Mouse (Mus musculus) layer of hippocampus, postnatal 25 days (tissue): ENCODE data around the gene Zfpl1. TPM values are rescaled to one million over a fixed set of nuclear protein-coding genes. Genes with fewer than 3 reads are reported as not detected.
A peak's percentile ranks its signal among the peaks of the same experiment; 100 is the strongest.
"Not testable (repeated sequence)": the region's sequence is repeated elsewhere in the genome, so short reads cannot be mapped to it uniquely, and the experiment has no call there.

Source experiments
- DNase-seq, 2 experiments: peaks; one replicate each; pipeline ENCODE4 v3.0.0; 2022; ENCODE audit warnings: mixed read lengths in 2 of 2, low spot score in 1 of 2; ENCODE audit errors: extremely low spot score in 1 of 2
- total RNA-seq, 2 experiments: library from RNA; stranded (reverse); gene quantifications; 2 replicates each; pipeline ENCODE4 v1.2.3; 2021

Gene Zfpl1
- total RNA-seq: 10 to 100 TPM; 37.1 to 44.2 TPM

DNA sequence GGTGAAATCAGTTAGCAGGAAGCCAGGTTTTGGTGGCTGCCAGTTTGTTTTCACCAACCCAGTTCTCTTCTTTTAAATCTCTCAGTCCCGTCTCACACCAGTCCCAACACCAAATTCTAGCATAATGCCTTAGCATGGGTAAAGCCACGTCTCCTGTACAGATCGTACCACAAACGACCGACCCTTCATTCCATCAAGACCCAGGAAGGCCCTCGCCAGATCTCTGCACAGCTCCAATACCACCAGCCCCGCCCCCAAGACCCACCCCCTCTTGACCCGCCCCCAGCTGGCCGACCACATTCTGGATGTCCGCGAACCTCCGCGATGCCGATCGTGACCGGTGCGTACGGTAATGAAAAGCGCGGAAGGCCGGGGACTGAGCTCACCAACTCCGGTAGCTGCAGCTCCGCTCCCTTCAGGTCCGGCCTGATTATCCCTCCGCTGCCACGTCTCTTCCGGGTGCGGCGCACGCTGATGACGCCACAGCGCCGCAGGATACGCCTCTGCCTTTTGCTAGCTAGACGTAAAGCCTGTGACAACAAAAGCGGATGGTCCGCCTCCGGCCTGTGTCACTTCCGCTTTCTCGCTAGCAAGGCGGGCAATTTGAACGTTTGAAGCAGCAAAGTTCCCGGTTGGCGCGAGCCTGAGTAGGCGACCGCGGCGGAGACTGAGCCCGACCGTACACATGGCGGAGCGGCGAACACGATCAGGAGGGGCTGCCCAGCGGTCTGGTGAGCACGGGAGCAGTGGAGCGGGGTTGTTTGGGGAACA, at the start of gene Zfpl1, which contains the start of gene Cdca5:
TSS of gene Zfpl1 (minus strand) at position 479 of the 771 bp plus-strand sequence.
TSS of gene Cdca5 (plus strand) at position 506 of the 771 bp plus-strand sequence.
- peak; percentile 90 to 92 for DNase-seq

DNA sequence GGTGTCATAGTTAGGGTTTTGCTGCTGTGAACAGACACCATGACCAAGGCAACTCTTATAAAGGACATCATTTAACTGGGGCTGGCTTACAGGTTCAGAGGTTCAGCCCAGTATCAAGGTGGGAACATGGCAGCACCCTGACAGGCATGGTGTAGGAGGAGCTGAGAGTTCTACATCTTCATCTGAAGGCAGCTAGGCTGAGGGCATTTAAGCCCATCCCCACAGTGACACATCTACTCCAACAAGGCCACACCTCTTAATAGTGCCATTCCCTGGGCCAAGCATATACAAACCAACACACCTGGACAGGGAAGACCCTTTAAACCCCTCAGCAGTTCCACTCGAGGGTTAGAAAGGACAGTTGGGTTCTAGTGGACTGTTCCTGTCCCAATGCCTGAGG, 48.4 kb upstream of the Zfpl1 start:
- not testable (repeated sequence) for DNase-seq

DNA sequence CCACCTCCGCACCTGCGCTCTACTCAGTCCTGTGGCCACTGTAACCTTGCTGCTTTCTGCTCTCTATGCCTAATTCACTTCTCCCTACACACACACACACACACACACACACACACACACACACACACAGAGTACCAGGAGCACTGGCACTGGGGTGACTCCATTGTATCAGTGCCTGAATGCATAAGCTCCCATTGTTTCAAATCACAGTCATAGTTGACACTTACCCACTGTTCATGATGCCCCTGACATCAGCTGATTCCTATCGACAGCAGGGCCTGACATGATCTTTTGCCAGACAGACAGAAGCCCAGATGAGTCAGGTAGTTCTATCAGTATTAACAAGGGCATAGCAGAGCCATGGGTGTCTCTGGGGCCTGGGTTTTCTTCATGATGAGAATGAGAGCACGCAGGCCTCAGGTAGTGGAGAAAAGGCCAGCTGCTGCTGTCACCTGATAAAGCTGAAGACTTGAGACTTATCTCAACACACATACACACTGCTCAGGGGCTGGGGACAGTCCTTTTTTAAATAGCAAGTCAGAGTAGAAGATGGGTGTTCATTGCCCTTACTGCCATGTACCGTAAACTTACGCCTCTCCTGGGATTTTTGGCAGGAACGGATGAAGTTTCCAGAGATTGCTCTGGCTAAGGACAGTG, 47.5 kb upstream of the Zfpl1 start:
- no peak for DNase-seq

DNA sequence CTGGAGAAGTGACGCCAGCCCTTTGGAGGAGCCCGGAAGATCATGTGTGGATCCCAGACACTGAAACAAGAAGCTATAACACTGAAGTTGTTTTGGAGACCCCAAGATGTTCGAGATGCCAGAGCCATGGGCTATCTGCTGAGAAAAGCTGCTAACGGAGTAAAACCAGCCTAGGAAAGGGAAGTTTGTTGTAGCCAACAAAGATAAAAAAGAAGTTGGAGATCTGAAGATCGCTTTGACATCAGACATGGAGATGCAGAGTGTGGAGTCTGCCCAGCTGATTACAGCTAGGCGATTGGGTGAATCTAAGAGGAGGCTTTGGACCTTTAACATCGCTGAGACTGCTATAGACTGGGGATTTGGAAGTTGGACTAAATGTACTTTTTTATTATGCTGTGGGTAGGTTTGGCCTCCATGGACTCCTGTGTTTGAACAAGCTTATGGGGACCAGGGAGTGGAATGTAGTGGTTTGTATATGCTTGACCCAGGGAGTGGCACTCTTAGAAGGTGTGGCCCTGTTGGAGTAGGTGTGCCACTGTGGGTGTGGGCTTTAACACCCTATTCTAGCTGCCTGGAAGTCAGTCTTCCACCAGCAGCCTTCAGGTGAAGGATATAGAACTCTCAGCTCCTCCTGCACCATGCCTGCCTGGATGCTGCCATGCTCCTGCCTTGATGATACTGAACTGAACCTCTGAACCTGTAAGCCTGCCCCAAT, 45.8 kb upstream of the Zfpl1 start:
- DNase-seq: not testable (repeated sequence)

DNA sequence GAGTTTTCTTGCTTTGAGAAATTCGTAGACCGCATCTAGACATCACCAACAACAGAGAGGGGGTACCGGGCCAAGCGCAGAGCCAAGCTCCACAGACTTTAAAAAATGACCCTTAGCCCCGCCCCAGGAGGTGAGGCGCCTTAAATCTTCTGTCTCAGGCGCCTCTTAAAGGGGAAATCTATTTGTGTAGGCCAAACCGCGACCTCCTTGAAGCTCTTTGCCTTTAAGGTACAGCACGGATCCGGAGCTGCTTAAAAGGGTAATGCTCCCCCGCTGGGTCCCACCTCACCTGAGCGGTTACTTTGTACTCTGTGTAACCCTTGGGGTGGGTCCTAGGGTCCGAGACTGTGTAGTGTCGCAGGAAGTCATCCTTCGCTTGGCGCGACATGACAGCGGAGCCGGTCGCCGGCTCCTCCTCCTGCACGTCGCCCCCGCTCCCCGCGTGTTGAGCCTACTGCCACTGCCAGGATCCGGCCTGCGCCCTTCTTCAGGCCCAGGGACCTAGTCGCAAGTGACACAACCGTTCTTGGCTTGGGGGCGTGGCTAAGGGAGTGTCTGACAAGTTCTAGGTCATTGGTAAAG, 43.1 kb upstream of the Zfpl1 start, which contains the start of gene Snx15:
TSS of gene Snx15 (minus strand) at position 545 of the 582 bp plus-strand sequence.
- DNase-seq: peak; percentile 78 to 93

DNA sequence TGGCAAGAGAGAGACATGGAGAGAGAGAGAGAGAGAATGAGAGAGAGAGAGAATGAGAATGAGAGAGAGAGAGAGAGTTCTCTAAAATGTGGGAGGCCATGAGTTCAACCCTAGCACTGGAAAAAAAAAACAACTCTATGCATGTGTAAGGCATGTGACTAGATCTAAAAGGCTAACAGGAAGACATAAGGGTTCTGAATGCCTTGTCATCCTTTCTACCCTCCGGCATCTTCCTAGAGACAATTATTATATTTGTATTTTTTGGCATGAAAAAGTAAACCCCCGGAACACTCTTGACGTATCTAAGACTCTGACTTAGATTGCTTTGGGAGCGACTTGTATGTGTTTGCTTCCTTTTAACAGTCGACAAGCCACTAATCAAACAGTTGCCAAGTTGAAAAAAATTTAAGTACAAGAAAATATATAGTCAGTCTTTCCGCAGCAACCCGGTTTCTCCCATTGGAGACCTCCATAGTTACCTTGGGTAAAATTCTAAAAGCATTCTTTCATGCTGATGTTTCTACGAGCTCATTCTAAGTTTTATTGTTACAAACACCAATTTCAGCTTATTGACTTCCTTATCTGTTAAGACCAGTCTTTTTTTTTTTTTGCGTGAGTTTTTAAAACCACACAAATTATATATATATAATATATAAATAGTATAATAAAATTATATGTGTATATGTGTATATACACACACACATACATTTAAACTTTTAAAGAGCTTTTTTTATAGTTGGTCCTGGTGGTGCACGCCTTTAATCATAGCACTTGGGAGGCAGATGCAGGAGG, 42.2 kb upstream of the Zfpl1 start:
- no peak for DNase-seq

DNA sequence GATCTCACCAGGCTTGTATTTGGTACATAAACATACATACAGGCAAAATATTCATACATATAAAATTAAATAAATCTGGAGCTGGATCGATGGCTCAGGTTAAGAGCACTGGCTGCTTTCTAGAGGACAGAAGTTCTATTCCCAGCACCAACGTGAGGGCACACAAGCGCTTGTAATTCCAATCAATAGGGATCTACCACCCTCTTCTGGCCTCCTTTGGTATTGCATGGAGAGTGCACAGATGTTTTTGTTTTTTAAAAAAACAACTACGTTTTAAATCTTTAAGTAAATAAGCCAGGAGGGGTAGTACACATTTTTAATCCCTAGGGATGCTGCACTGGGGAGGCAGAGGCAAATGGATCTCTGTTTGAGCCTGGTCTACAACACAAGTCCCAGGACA, 41.5 kb upstream of the Zfpl1 start:
- peak in 1 of 2 experiments; percentile 61 for DNase-seq

DNA sequence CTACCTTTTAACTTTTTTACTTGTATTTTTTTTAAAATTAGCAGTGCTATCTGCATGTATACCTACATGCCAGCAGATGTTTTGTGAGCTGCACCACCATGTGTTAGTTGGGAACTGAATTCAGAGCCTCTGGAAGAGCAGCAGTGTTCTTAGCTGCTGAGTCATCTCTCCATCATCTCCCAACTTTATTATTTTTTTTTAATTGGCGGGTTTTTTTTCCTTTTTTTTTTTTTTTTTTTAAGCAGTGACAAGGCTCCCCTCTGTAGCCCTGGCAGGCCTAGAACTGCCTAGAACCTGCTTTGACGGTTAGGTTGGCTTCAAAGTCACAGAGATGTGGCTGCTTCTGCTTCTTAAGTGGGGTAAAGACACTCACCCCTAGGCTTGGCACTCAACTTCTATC, 40.1 kb upstream of the Zfpl1 start:
- DNase-seq: no peak

DNA sequence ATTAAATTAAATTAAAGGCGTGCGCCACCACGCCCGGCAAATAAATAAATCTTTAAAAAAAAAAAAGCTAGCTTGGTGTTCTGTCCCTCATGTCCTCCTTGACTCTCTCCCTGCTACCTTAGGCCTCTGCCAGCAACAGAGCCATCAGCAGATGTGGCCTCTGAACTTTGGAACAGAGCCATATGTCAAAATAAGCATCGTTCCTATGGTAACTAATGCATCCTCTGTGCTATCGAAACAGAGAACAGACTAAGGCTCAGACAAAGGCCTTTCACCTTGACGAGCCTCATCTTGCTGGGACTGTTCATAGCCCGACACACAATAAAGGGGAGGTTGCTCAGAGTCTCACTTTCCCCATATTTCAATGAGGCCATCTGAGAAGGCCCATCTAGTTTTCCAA, 38.6 kb upstream of the Zfpl1 start:
- no peak for DNase-seq

DNA sequence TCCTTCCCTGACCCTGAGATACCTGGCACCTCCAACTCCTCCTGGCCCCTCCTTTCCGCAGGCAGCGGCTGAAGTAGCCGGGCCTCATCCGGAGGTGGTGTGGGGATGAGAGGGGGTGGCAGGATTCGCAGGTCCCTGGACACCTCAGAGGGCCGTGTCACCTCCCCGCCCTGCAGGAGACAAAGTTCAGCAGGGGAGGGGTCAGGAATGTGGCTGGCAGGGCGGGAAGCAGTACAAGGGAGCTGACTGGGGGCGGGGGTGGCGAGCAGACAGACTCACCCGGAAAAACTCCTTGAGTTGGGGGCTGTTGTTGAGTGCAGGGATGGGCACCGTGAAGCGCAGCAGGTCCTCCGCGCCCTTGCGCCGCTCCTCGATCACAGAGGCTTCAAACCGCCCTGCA, 37.0 kb upstream of the Zfpl1 start:
- no peak for DNase-seq

DNA sequence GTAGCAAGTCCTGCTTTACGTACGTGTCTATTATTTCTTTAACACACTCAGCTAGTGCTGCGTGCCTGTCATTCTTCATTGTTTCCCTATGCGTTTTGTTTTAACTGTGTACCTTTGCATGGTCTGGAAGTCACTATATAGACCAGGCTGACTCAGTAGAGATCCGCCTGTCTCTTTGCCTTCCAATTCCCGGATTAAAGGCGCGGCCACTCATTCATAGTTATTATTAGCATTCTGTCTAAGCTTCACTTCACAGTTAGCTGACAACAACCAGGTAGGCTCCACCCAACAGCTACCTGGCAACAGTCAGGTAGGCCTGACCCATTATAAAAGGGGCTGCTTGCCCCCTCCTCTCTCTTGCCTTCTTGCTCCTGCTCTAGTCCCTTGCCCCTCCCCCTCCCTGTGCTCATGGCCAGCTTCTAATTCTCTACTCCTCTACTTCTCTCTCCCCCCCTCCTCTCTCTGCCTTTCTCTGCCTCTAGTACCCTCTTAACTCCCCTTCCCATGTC, 34.0 kb upstream of the Zfpl1 start:
- DNase-seq: no peak

DNA sequence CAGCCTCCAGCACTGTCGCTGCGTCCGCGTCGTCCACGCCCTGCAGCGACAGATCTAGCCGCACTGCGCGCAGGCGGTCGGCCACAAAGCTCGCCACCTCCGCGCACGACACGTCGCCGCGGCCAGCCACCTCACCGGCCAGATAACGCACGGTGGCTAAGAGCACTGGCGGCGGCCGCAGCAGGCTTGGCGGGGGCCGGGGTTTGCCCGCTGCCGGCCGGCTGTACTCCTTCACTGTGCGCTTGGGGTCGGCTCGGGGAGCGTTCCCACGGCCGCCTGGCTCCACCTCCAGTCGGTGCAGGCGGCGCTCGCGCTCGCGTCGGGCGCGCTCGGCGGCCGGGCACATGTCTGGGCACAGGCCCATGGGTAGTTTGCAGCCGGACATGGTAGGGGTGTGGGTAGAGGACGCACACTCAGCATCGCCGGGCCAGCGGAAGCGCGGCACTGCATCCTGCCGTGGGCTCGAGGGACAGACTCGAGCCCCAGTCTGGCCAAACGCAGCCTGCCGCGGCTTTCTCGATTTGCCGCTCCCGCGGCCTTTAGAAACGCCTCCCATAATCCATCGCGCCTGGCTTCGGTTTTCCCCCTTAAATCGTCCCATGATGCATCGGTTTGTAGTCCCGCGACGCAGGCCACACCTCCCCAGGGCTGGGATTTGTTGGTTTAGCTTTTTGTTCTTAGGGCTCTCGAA, 33.4 kb upstream of the Zfpl1 start, which contains the start of gene Sac3d1:
TSS of gene Sac3d1 (minus strand) at position 665 of the 691 bp plus-strand sequence.
- peak; percentile 79 to 82 for DNase-seq

DNA sequence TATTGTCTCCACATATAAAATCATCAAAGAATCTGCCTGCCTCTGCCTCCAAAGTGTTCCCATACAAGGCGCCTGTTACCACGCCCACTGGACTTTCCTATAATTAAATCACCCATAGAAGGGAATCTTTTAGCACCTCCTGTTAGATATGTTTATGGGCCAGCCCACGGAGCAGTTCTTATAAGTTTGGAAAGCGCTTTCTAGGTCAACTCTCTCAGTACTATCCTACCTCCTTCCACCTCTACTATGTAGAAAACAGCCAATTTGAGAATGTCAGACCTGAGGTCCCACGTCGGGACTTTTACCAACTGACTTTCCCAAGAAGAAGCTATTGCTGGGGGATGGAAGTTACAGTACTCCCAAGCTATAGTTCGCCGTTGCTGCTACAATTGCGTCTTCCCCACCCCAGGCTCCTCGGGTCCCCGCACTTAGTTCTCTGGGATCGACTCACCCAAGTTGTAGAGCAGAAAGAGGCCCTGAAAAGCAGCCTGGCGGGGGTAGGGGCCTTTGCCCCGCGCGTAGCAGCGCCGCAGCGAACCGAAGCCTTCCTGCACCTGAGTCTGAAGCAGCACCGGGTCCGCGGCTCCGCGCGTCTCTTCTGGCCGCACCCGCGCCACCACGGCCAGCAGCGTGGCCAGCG, 32.7 kb upstream of the Zfpl1 start:
- peak in 1 of 2 experiments; percentile 59 for DNase-seq

DNA sequence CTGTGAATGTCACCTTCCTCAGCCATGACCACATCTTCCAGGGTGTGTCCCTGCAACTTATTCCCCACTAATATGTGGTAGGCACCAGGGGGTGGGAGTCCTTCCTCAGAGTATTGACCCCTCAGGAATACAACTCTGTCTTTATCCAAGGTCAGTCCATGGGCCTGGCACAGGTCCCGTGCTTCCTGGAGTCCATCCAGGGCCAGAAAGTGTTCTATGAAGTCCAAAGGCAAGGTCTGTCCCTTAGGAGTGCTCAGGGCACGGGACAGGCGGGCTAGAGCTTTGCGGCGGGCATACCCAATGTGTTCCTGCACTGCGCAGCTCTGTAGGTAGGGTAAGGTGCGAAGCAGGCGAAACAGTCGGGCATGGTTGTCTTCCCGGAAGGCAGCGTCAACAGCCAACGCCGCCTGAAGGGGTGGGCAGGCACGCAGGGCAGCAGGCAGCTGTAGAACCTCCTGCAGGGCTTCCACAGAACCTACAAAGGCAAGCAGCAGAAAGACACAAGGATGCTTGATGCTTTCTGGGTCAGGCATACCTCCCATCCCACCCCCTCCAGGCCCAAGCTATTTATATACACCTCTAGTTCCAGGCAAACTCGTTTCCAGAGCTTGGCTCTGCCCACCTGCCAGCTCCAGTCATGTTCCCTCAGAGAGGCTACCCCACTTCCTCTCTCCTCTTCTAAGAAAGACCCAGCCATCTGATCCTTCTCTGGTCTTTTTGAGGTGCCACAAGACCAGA, 31.5 kb upstream of the Zfpl1 start:
- no peak for DNase-seq

DNA sequence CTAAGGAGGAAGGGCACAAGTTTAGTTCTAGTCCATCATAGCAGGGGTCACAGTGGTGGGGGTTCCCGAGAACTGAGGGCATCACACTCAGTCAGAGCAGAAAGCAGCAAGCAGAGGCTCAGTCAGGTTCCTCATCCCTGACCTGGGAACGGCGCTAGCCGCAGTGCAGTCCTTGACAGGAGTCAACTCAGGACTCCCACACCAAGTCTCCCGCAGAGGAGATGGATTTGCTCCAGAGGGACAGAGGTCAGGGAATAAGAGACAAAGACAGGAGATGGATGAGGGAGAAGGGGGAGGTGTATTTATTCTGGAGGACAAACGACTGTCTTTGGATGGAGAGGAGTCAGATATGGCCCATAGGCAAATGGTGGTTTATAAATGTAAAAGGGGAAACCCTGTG, 28.4 kb upstream of the Zfpl1 start:
- no peak for DNase-seq

DNA sequence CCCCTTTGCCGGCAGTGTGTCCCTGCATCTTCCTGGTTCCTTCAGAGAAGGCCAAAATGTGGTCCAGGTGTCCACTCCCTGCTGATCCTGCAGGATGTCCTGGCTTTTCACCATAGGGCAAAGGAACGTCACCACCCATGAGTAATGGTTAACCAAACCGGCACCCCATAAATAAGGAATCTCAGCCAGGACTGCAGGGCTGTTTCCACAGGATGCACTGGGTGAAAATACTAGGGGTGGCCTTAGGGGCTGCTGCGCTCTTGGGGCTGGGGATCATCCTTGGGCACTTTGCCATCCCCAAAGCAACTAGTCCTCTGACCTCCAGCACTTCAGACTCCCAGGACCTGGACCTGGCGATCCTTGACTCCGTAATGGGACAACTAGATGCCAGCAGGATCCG, 20.8 kb upstream of the Zfpl1 start, which contains the start of gene Naaladl1:
TSS of gene Naaladl1 (plus strand) at position 197 of the 400 bp plus-strand sequence.
- no peak for DNase-seq

DNA sequence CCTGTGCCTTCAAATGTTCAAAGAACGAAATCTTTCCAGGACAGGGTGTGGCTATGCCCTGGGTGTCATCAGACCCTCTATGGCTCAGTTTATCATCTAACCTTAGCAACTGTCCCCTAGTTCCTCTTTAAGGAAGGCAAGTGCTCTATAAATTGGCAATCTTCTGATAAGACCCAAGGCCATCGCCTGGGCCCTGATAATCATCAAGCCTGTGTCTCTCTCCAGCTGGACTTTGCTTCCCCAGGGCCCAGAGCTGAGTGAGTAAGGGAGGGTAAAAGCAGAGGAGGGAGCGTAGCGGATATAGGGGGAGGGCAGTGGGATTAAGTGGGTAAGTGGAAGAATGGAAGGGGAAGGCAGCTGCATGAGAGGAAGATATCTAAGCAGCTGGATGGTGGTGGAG, 19.7 kb upstream of the Zfpl1 start:
- DNase-seq: no peak
